Mouse (Mus musculus): ENCODE measurements at regions not wholly inside any gene's neighbourhood (a gene's known extent, or its start where the extent isn't known, plus 50 kb on each side); places are given as distances from the start of the nearest gene placed in this dataset.

- Histone ChIP-seq H3K27ac (replicated peaks; ENCODE audit: insufficient read depth, low read depth, low read length) (peak overlapping the region; percentile 67), H3K79me2 (ENCODE audit: control insufficient read depth, insufficient read depth, low read length) (no peaks in the 10 kb centered on the region), H3K36me3 (ENCODE audit: control insufficient read depth, insufficient read depth, low read length) (no peaks in the 10 kb centered on the region), H3K27me3 (ENCODE audit: control insufficient read depth, insufficient read depth, low read length) (no peaks in the 10 kb centered on the region), H3K4me3 (ENCODE audit: insufficient read depth, low read depth, low read length) (no peak overlapping the region), H3K9ac (ENCODE audit: low read depth, low read length) (no peak overlapping the region; the same call in 1 of the 2 replicates), H3K4me1 (ENCODE audit: control insufficient read depth, insufficient read depth, low read length) (peaks cover 24% of the 10 kb centered on the region)
- DNase-seq (ENCODE audit: extremely low read depth, low read depth, low spot score) = peak; percentile 79
- TF ChIP-seq POLR2A (IDR thresholded peaks at IDR 0.05; ENCODE audit: extremely low read depth, insufficient read depth, low read length) (no peak), CTCF (IDR thresholded peaks at IDR 0.05; ENCODE audit: low read depth, low read length) (no peak)
- 27% methylated on average over 17 of the region's 17 CpGs for WGBS
These were observed 365.6 kb downstream of the Sox9 start for GRCm38 (mm10) chr11:113147535-113148197.

GRCm38 (mm10) chr11:113148198-113148537, 366.1 kb downstream of the Sox9 start:
- TF ChIP-seq CTCF (IDR thresholded peaks at IDR 0.05; ENCODE audit: low read depth, low read length) (no peak), POLR2A (IDR thresholded peaks at IDR 0.05; ENCODE audit: extremely low read depth, insufficient read depth, low read length) (no peak)
- Histone ChIP-seq H3K4me3 (ENCODE audit: insufficient read depth, low read depth, low read length) (no peak overlapping the region), H3K9ac (ENCODE audit: low read depth, low read length) (peak overlapping the region; percentile 32; the same call in 1 of the 2 replicates)

GRCm38 (mm10) chr11:113155515-113155914, 373.5 kb downstream of the Sox9 start:
- H3K27me3 ChIP-seq (ENCODE audit: control insufficient read depth, insufficient read depth, low read length) = no peaks in the 10 kb centered on the region
- no peak overlapping the region for H3K4me3 ChIP-seq (ENCODE audit: insufficient read depth, low read depth, low read length)
- H3K4me1 ChIP-seq (ENCODE audit: control insufficient read depth, insufficient read depth, low read length) = no peaks in the 10 kb centered on the region
- DNase-seq (ENCODE audit: extremely low read depth, low read depth, low spot score) = no peak
- no peaks in the 10 kb centered on the region for H3K36me3 ChIP-seq (ENCODE audit: control insufficient read depth, insufficient read depth, low read length)
- TF ChIP-seq CTCF (IDR thresholded peaks at IDR 0.05; ENCODE audit: low read depth, low read length) (no peak), POLR2A (IDR thresholded peaks at IDR 0.05; ENCODE audit: extremely low read depth, insufficient read depth, low read length) (no peak)
- H3K9ac ChIP-seq (ENCODE audit: low read depth, low read length) = no peak overlapping the region
- no peak overlapping the region for H3K27ac ChIP-seq (replicated peaks; ENCODE audit: insufficient read depth, low read depth, low read length)
- WGBS = 93% methylated on average over 6 of the region's 6 CpGs
- no peaks in the 10 kb centered on the region; the same call in 1 of the 2 replicates for H3K79me2 ChIP-seq (ENCODE audit: control insufficient read depth, insufficient read depth, low read length)

More at GRCm38 (mm10) chr11:113148198-113148537, 366.1 kb downstream of the Sox9 start:
- WGBS = 41% methylated on average over 9 of the region's 9 CpGs
- Histone ChIP-seq H3K79me2 (ENCODE audit: control insufficient read depth, insufficient read depth, low read length) (no peaks in the 10 kb centered on the region), H3K27me3 (ENCODE audit: control insufficient read depth, insufficient read depth, low read length) (no peaks in the 10 kb centered on the region), H3K36me3 (ENCODE audit: control insufficient read depth, insufficient read depth, low read length) (no peaks in the 10 kb centered on the region), H3K27ac (replicated peaks; ENCODE audit: insufficient read depth, low read depth, low read length) (peak overlapping the region; percentile 67), H3K4me1 (ENCODE audit: control insufficient read depth, insufficient read depth, low read length) (peaks cover 24% of the 10 kb centered on the region)
- no peak for DNase-seq (ENCODE audit: extremely low read depth, low read depth, low spot score)

GRCm38 (mm10) chr11:113163941-113164340, 381.9 kb downstream of the Sox9 start:
- no peak for DNase-seq (ENCODE audit: extremely low read depth, low read depth, low spot score)
- TF ChIP-seq CTCF (IDR thresholded peaks at IDR 0.05; ENCODE audit: low read depth, low read length) (no peak), POLR2A (IDR thresholded peaks at IDR 0.05; ENCODE audit: extremely low read depth, insufficient read depth, low read length) (no peak)
- H3K9ac ChIP-seq (ENCODE audit: low read depth, low read length) = no peak overlapping the region
- H3K27ac ChIP-seq (replicated peaks; ENCODE audit: insufficient read depth, low read depth, low read length) = no peak overlapping the region
- H3K27me3 ChIP-seq (ENCODE audit: control insufficient read depth, insufficient read depth, low read length) = no peaks in the 10 kb centered on the region
- peaks cover 6% of the 10 kb centered on the region for H3K4me1 ChIP-seq (ENCODE audit: control insufficient read depth, insufficient read depth, low read length)
- 58% methylated on average over 3 of the region's 3 CpGs for WGBS
- H3K79me2 ChIP-seq (ENCODE audit: control insufficient read depth, insufficient read depth, low read length) = no peaks in the 10 kb centered on the region; the same call in 1 of the 2 replicates
- no peaks in the 10 kb centered on the region for H3K36me3 ChIP-seq (ENCODE audit: control insufficient read depth, insufficient read depth, low read length)
- no peak overlapping the region for H3K4me3 ChIP-seq (ENCODE audit: insufficient read depth, low read depth, low read length)

GRCm38 (mm10) chr11:113164510-113164909, 382.5 kb downstream of the Sox9 start:
- TF ChIP-seq POLR2A (IDR thresholded peaks at IDR 0.05; ENCODE audit: extremely low read depth, insufficient read depth, low read length) (no peak), CTCF (IDR thresholded peaks at IDR 0.05; ENCODE audit: low read depth, low read length) (no peak)
- H3K27me3 ChIP-seq (ENCODE audit: control insufficient read depth, insufficient read depth, low read length) = no peaks in the 10 kb centered on the region
- no peaks in the 10 kb centered on the region for H3K36me3 ChIP-seq (ENCODE audit: control insufficient read depth, insufficient read depth, low read length)
- H3K79me2 ChIP-seq (ENCODE audit: control insufficient read depth, insufficient read depth, low read length) = no peaks in the 10 kb centered on the region; the same call in 1 of the 2 replicates
- 59% methylated on average over 10 of the region's 10 CpGs for WGBS
- no peak overlapping the region for H3K9ac ChIP-seq (ENCODE audit: low read depth, low read length)
- peaks cover 6% of the 10 kb centered on the region for H3K4me1 ChIP-seq (ENCODE audit: control insufficient read depth, insufficient read depth, low read length)
- no peak for DNase-seq (ENCODE audit: extremely low read depth, low read depth, low spot score)
- H3K4me3 ChIP-seq (ENCODE audit: insufficient read depth, low read depth, low read length) = no peak overlapping the region
- no peak overlapping the region for H3K27ac ChIP-seq (replicated peaks; ENCODE audit: insufficient read depth, low read depth, low read length)
